Mouse (Mus musculus): Measurements from ENCODE around the gene Blzf1. TPM values are rescaled to one million over a fixed set of nuclear protein-coding genes. Genes with fewer than 3 reads are reported as not detected.

Blzf1 gene
- total RNA-seq (2021) = 10 to 100 TPM; 26.0 to 26.9 TPM

- peak; percentile 78 to 95 for DNase-seq (ENCODE audit: extremely low spot score in 1 of 2, low spot score in 1 of 2)
Measured at GRCm38 (mm10) chr1:164307124-164307751, at the start of gene Blzf1. TSS of gene Blzf1 (minus strand) at chr1:164307489.

GRCm38 (mm10) chr1:164353443-164353842, 46.2 kb upstream of the Blzf1 start:
- no peak for DNase-seq (ENCODE audit: extremely low spot score in 1 of 2, low spot score in 1 of 2)

GRCm38 (mm10) chr1:164342161-164342560, 34.9 kb upstream of the Blzf1 start:
- peak in 1 of 2 experiments; percentile 52 for DNase-seq (ENCODE audit: extremely low spot score in 1 of 2, low spot score in 1 of 2)

- no peak for DNase-seq (ENCODE audit: extremely low spot score in 1 of 2, low spot score in 1 of 2)
Measured at GRCm38 (mm10) chr1:164335846-164336245, 28.6 kb upstream of the Blzf1 start.

GRCm38 (mm10) chr1:164335435-164335834, 28.1 kb upstream of the Blzf1 start:
- DNase-seq (ENCODE audit: extremely low spot score in 1 of 2, low spot score in 1 of 2) = no peak

GRCm38 (mm10) chr1:164332559-164332958, 25.3 kb upstream of the Blzf1 start:
- DNase-seq (ENCODE audit: extremely low spot score in 1 of 2, low spot score in 1 of 2) = no peak

- DNase-seq (ENCODE audit: extremely low spot score in 1 of 2, low spot score in 1 of 2) = no peak
Measured at GRCm38 (mm10) chr1:164327764-164328163, 20.5 kb upstream of the Blzf1 start.

- peak; percentile 28 to 37 for DNase-seq (ENCODE audit: extremely low spot score in 1 of 2, low spot score in 1 of 2)
Measured at GRCm38 (mm10) chr1:164326600-164327155, 19.4 kb upstream of the Blzf1 start.

- DNase-seq (ENCODE audit: extremely low spot score in 1 of 2, low spot score in 1 of 2) = no peak
Measured at GRCm38 (mm10) chr1:164324878-164325277, 17.6 kb upstream of the Blzf1 start.

GRCm38 (mm10) chr1:164324221-164324620, 16.9 kb upstream of the Blzf1 start:
- no peak for DNase-seq (ENCODE audit: extremely low spot score in 1 of 2, low spot score in 1 of 2)

GRCm38 (mm10) chr1:164322987-164323650, 15.8 kb upstream of the Blzf1 start:
- no peak for DNase-seq (ENCODE audit: extremely low spot score in 1 of 2, low spot score in 1 of 2)

GRCm38 (mm10) chr1:164321408-164321807, 14.1 kb upstream of the Blzf1 start:
- DNase-seq (ENCODE audit: extremely low spot score in 1 of 2, low spot score in 1 of 2) = no peak

GRCm38 (mm10) chr1:164320731-164321130, 13.4 kb upstream of the Blzf1 start:
- DNase-seq (ENCODE audit: extremely low spot score in 1 of 2, low spot score in 1 of 2) = peak in 1 of 2 experiments; percentile 34

GRCm38 (mm10) chr1:164319542-164320140, 12.4 kb upstream of the Blzf1 start:
- no peak for DNase-seq (ENCODE audit: extremely low spot score in 1 of 2, low spot score in 1 of 2)

- DNase-seq (ENCODE audit: extremely low spot score in 1 of 2, low spot score in 1 of 2) = no peak
Measured at GRCm38 (mm10) chr1:164318474-164318873, 11.2 kb upstream of the Blzf1 start.

GRCm38 (mm10) chr1:164317261-164317660, 10.0 kb upstream of the Blzf1 start:
- DNase-seq (ENCODE audit: extremely low spot score in 1 of 2, low spot score in 1 of 2) = no peak

- peak; percentile 71 to 96 for DNase-seq (ENCODE audit: extremely low spot score in 1 of 2, low spot score in 1 of 2)
Measured at GRCm38 (mm10) chr1:164316697-164317096, 9.4 kb upstream of the Blzf1 start.

- DNase-seq (ENCODE audit: extremely low spot score in 1 of 2, low spot score in 1 of 2) = peak in 1 of 2 experiments; percentile 47
Measured at GRCm38 (mm10) chr1:164315266-164315665, 8.0 kb upstream of the Blzf1 start.

GRCm38 (mm10) chr1:164314085-164314484, 6.8 kb upstream of the Blzf1 start:
- no peak for DNase-seq (ENCODE audit: extremely low spot score in 1 of 2, low spot score in 1 of 2)

GRCm38 (mm10) chr1:164307922-164308321, 633 bp upstream of the Blzf1 start:
- no peak for DNase-seq (ENCODE audit: extremely low spot score in 1 of 2, low spot score in 1 of 2)

- DNase-seq (ENCODE audit: extremely low spot score in 1 of 2, low spot score in 1 of 2) = no peak
Measured at GRCm38 (mm10) chr1:164303821-164304220, 3.5 kb downstream of the Blzf1 start, which contains the start of gene Nme7. TSS of gene Nme7 (plus strand) at chr1:164304121.

Data from layer of hippocampus, postnatal 25 days (tissue).